Mouse (Mus musculus): ENCODE results near the gene Grin2d. TPM values are rescaled to one million over a fixed set of nuclear protein-coding genes. Genes with fewer than 3 reads are reported as not detected.

Grin2d gene
- total RNA-seq (2023): under 1 TPM; 0.38 to 0.47 TPM

GRCm38 (mm10) chr7:45878278-45878677 lies at the start of gene Grin2d:
Gene Grin2d, minus strand, starts transcription at chr7:45878378.

DNA sequence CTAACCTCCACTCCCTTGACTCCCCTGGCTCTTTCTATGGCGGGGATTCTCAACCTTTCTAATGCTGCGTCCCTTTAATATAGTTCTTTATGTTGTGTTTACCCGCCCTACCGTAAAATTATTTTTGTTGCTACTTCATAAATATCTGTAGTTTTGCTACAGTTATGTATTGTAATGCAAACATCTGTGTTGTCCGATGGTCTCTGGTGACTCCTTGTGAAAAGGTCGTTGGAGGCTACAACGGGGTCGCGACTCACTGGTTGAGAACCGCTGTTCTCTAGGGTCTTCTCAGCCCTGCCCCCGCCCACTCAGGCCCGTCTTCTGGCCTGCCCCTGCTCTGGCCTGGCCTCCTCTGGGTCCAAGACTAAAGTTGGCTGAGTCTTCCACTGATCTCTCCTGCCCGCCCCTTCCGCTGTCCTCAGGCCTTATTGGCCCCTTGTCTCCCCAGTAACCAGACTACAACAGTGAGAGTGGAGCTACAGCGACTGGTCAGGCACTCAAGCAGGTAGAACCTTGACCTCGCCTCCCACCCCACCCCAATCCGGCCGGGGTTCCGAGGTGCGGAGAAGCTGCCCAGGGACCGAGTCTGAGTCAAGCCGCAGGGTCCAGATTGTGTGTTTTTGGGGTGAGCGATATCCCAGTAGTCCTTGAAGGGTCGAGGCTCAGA lies 45.7 kb upstream of the Grin2d start, which contains the start of gene Ccdc114:
Gene Ccdc114, plus strand, starts transcription at position 311 of the 667 bp plus-strand sequence.

GRCm38 (mm10) chr7:45921242-45921621 lies 43.1 kb upstream of the Grin2d start, which contains the start of gene Emp3:
Gene Emp3, minus strand, starts transcription at chr7:45921404.

DNA sequence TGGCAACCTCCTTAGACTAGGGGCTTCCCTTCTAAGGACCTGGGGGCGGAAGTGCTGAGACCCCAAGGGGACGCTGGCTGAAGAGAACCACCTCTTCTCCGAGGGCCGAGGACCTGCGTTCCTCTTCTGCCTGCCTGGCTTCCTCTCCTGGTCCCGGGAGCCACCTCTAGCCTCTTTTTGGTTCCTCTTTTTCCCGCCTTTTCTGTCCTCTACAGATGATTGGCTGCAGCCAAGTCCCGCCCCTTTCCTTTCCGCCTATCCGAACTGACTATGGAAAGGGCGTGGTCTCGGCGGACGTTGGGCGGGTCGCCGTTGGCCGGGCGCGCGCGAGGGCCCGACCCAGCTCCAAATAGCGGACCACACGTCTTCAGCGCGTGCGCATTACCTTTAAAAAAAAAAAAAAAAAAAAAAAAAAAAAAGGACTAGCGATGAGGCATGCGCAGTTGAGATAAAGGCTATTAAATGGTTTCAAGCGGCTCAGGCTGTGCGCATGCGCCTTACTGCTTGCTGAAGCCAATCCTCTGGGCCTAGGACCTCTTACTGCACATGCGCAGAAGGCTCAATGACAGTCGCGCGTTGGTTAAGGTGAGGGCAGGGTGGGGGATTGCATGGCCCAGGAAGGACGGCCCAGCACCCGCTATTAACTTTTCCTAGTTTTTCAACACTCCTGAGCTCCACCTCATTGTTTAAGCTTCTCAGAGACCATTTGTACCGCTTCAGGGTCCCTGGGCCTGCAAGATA lies 18.5 kb upstream of the Grin2d start, which contains the start of the genes Syngr4 and Tmem143:
Gene Syngr4, minus strand, starts transcription at position 198 of the 741 bp plus-strand sequence.
Gene Tmem143, plus strand, starts transcription at position 425 of the 741 bp plus-strand sequence.

GRCm38 (mm10) chr7:45872624-45873023 lies 5.6 kb downstream of the Grin2d start, which contains the start of gene Kdelr1:
Gene Kdelr1, plus strand, starts transcription at chr7:45872772.

GRCm38 (mm10) chr7:45830427-45831127 lies 47.6 kb downstream of the Grin2d start, which contains the start of gene Grwd1:
Gene Grwd1, minus strand, starts transcription at chr7:45830944.

GRCm38 (mm10) chr7:45824598-45824997 lies 53.6 kb downstream of the Grin2d start, which contains the start of gene Kcnj14:
Gene Kcnj14, minus strand, starts transcription at chr7:45824782.

DNA sequence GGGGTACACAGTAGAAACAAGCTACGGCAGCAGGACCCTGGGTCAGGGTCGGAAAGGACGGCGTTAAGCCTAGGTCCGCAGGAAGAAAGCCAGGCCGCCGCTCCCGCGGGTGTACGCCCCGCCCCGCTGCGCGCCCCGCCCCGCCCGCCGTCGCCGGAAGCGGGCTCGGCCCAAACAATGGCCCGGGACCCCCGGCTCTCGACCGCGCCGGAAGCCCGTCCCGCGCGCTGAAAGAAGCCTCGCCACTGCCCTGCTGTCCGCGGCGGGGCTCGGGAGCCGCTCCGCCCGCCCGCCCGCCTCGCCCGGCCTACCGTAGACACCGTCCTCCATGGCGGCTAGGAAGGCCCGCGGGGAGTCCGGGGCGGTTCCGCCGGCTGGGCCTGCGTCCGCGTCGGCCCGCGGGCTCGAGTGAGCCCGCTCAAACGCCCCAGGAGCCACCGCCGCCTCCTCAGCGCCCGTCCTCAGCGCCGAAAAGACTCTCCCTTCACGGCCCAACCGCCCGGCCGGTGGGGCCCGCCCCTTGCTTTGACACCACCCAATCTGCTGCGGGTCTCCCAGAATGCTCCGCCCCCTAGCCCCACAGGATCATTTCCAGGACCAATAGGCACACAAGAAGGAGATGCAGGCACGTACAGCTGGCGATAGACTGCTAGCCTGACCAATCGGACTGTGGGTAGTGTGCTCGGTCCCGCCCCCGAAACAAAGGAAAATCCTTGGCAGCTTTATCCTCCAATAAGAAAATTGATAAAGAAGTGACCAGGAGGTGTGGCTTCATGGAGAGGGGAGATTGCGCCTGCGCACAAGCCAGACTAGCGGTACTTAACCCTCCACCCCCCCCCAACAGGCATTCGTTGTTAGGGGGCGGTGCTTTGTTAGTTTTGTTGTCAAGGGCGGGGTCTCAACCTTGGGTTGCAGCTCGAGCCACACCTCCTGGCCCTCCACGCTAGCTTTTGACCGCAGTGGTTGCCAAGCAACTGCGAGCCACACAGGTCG lies 64.1 kb downstream of the Grin2d start, which contains the start of gene Cyth2:
Gene Cyth2, minus strand, starts transcription at position 795 of the 993 bp plus-strand sequence.

DNA sequence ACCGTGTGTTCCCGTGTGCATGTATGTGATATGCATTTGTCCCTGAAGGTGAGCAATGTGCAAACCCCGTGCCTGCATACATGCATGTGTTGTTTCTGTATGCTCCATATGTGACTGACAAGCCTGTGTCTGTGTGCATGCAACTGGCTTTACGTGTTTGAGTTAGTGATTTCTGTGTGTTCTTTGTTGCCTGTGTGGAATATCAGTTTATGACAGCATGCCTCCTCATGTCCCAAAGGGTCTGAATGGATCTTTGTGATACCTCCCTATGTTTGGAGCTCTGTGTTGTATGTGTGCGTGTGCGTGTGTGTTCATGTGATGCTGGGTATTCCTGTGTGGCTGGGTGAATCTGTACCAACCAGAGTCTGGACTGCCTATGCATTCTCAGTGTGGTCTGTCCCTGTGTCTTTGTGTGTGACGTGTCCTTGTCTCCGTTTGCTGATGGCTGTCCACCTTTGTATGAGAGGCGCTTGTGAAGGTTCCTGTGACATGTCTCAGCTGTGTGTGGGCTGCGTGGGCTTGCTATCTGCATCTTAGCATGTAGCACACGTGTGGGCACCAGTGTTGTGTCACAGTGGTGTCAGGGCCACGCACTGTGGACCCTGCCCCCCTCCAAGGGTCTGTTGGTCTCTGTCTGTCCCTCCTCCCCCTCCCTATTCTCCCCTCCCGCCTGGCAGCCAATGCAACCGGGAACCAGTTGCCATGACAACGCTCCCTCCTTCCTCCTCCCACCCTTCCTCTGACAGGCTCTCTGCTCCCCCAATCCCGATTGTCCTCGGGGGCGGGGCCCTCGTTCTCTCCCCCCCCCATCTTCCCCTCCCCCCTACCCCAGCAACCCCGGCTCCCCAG lies 93.4 kb downstream of the Grin2d start, which contains the start of gene Sult2b1:
Gene Sult2b1, minus strand, starts transcription at position 146 of the 849 bp plus-strand sequence.

DNA sequence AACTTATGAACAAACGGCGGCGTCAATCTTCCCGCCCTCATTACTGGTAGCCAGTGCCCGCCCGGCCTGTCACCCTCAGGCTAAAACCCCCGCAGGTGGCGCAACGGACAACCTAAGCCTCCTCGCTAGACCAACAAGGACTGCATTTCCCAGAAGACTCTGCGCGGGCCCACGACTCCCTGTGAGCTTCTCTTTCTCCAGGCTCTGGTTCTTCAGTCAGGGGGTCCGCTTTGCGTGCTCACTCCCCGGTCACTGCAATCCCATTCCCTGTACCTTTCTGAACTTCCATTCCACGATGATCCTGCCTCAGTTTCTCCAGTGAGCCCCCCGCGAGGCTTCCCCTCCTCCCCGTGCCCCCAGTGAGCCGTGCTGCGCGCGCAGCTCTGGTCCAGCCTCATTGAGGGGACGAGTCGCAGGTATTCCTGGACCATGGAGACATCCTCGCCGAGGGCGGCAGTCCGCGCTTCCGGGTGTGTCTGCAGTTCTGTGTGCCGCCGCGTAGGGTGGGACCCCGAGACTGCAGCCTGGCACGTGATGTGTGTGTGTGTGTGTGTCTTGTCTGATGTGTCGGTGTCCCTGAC lies 94.6 kb downstream of the Grin2d start, which contains the start of gene Lmtk3:
Gene Lmtk3, plus strand, starts transcription at position 228 of the 581 bp plus-strand sequence.

Other genes with a start within 250 kb of the Grin2d start
- gene Mamstr, start 238.4 kb downstream of the Grin2d start, total RNA-seq (2023): not detected
- gene Fut2, start 212.0 kb downstream of the Grin2d start, total RNA-seq (2023): not detected
- not detected for gene Ntn5, start 194.4 kb downstream of the Grin2d start, total RNA-seq (2023)
- not detected for gene Sec1, start 184.0 kb downstream of the Grin2d start, total RNA-seq (2023)
- not detected for gene Car11, start 178.5 kb downstream of the Grin2d start, total RNA-seq (2023)
- gene Dbp, start 173.3 kb downstream of the Grin2d start, total RNA-seq (2023): 10 to 100 TPM; 18.5 to 23.3 TPM
- gene Rpl18, start 162.9 kb downstream of the Grin2d start, total RNA-seq (2023): 1,000 to 10,000 TPM; 1,959 to 2,082 TPM
- gene Sphk2, start 160.4 kb downstream of the Grin2d start, total RNA-seq (2023): 10 to 100 TPM; 33.4 to 41.2 TPM
- under 1 TPM; 0.42 to 0.99 TPM for gene Fam83e, start 157.2 kb downstream of the Grin2d start, total RNA-seq (2023)
- gene Spaca4, start 152.6 kb downstream of the Grin2d start, total RNA-seq (2023): not detected
- gene Lmtk3, start 94.6 kb downstream of the Grin2d start, total RNA-seq (2023): under 1 TPM in 1 of 2 experiments, not detected in 1; 0.26 TPM
- gene Sult2b1, start 93.7 kb downstream of the Grin2d start, total RNA-seq (2023): not detected
- gene Cyth2, start 63.8 kb downstream of the Grin2d start, total RNA-seq (2023): 100 to 1,000 TPM; 108 to 146 TPM
- 1 to 10 TPM; 2.3 to 3.3 TPM for gene Kcnj14, start 53.6 kb downstream of the Grin2d start, total RNA-seq (2023)
- 10 to 100 TPM; 27.9 to 32.7 TPM for gene Grwd1, start 47.4 kb downstream of the Grin2d start, total RNA-seq (2023)
- 10 to 100 TPM; 60.0 to 71.8 TPM for gene Kdelr1, start 5.6 kb downstream of the Grin2d start, total RNA-seq (2023)
- not detected for gene Syngr4, start 18.3 kb upstream of the Grin2d start, total RNA-seq (2023)
- 10 to 100 TPM in 1 of 2 experiments, 1 to 10 TPM in 1; 7.6 to 10.8 TPM for gene Tmem143, start 18.6 kb upstream of the Grin2d start, total RNA-seq (2023)
- 100 to 1,000 TPM; 199 to 219 TPM for gene Emp3, start 43.0 kb upstream of the Grin2d start, total RNA-seq (2023)
- 1 to 10 TPM; 6.3 TPM for gene Ccdc114, start 45.7 kb upstream of the Grin2d start, total RNA-seq (2023)
- not detected for gene Abcc6, start 151.9 kb upstream of the Grin2d start, total RNA-seq (2023)
- 10 to 100 TPM; 41.5 to 43.6 TPM for gene Nomo1, start 155.3 kb upstream of the Grin2d start, total RNA-seq (2023)
- not detected for gene Kcnj11, start 222.4 kb upstream of the Grin2d start, total RNA-seq (2023)

Measured in B cell, adult 67 days (primary cell).